Mouse (Mus musculus) midbrain, embryonic 13.5 days (tissue): ENCODE data around the gene Mpv17. TPM values are rescaled to one million over a fixed set of nuclear protein-coding genes. Genes with fewer than 3 reads are reported as not detected.
A peak's percentile ranks its signal among the peaks of the same experiment; 100 is the strongest.

ENCODE experiments used
- ATAC-seq: fragments of 200-750 bp; cut with Nextera tagmentation; 2 replicates; pipeline ENCODE4 v1.8.0; 2017; ENCODE audit warnings: mild to moderate bottlenecking, moderate TSS enrichment, moderate library complexity
- H3K27ac ChIP-seq: fragments of 300-500 bp; sonication (generic); 2 replicates; pipeline ENCODE4 v1.5.1; 2015; ENCODE audit warnings: inconsistent platforms, mild to moderate bottlenecking, moderate library complexity
- H3K27me3 ChIP-seq: fragments of 300-500 bp; sonication (generic); 2 replicates; pipeline ENCODE4 v1.6.1; 2015; ENCODE audit warnings: mild to moderate bottlenecking, inconsistent platforms
- H3K36me3 ChIP-seq: fragments of 300-500 bp; sonication (generic); 2 replicates; pipeline ENCODE4 v1.6.1; 2015; ENCODE audit warnings: mild to moderate bottlenecking, inconsistent platforms
- H3K4me1 ChIP-seq: fragments of 300-500 bp; sonication (generic); replicated peaks from 2 replicates; pipeline ENCODE4 v1.6.1; 2015; ENCODE audit warnings: inconsistent platforms
- H3K4me2 ChIP-seq: fragments of 300-500 bp; sonication (generic); replicated peaks from 2 replicates; pipeline ENCODE4 v1.6.1; 2015; ENCODE audit warnings: moderate library complexity, mild to moderate bottlenecking, inconsistent platforms
- H3K4me3 ChIP-seq: fragments of 300-500 bp; sonication (generic); replicated peaks from 2 replicates; pipeline ENCODE4 v1.5.1; 2015; ENCODE audit warnings: mild to moderate bottlenecking, inconsistent platforms
- H3K9ac ChIP-seq: fragments of 300-500 bp; sonication (generic); replicated peaks from 2 replicates; pipeline ENCODE4 v1.6.1; 2015; ENCODE audit warnings: mild to moderate bottlenecking, inconsistent platforms
- H3K9me3 ChIP-seq: fragments of 300-500 bp; sonication (generic); 2 replicates; pipeline ENCODE4 v1.6.1; 2016; ENCODE audit warnings: mild to moderate bottlenecking, inconsistent platforms
- WGBS: fragments of 180-500 bp; shearing (Covaris S2); methylation state at CpG from one replicate; pipeline ENCODE4 v1.1.7; 2015; 5-methylcytosine and 5-hydroxymethylcytosine counted together
- polyA plus RNA-seq: library from polyadenylated mRNA; unstranded; fragments of >200 nt; fragmentation: Nextera tagmentation; extraction: Ambion mirVana; gene quantifications from 2 replicates; pipeline ENCODE4 v1.2.1, GENCODE M21; 2015

Mpv17 gene
- polyA plus RNA-seq, 1 experiment from 2014 or later: 57.5 TPM

GRCm38 (mm10) chr5:31195671-31196070, 41.6 kb upstream of the Mpv17 start:
- Histone ChIP-seq H3K27ac (no peak overlapping the region), H3K4me3 (no peak overlapping the region), H3K27me3 (no peaks in the 10 kb centered on the region), H3K9me3 (peaks cover 5% of the 10 kb centered on the region), H3K36me3 (peaks cover 68% of the 10 kb centered on the region), H3K9ac (no peak overlapping the region), H3K4me2 (no peak overlapping the region), H3K4me1 (peaks cover 31% of the 10 kb centered on the region)
- no peak for ATAC-seq
- WGBS: 93% methylated on average over 4 of the region's 4 CpGs

DNA sequence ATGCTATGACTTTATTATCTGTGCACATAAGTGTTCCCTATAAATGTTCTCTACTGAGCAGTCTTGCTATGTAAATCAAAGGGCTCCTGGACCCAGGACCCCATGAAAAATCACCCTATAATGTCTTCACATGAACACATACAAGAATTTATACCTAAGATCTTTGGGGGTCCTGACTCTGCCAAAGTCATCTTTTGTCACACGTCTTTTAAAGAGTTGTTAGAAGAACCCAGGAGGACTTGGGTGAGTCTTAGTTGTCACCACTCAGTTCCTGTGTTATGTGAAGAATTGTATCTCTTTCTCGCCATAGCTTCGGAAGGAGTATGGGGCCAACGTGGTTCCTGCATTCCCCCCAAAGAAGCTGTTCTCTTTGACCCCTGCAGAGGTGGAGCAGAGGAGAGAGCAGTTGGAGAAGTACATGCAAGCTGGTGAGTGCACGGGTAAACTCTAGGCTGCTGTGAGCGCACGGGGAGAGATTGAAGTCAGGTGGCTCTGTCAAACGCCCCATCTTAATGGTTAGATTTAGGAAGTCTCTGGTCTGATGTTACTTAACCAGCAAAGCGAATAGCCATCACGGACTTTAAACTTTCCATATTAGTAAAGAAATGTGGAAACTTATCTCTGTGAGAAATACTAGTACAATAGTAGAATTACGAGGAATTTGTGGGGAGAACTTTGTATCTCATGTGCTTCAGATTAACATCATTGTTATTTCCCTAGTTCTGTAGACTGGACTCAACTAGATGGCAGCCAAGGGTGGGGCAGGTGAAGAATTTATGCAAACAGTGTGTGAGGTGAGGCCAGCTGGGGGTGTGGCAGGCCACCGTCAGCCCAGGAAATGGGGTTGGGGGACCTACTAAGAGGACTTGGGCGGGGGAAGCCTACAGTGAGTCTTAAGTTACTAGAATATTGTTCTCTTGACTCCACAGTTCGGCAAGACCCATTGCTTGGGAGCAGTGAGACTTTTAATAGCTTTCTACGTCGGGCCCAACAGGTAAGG, 40.7 kb upstream of the Mpv17 start:
- H3K9ac ChIP-seq: no peak overlapping the region; the same call in 1 of the 2 replicates
- 94% methylated on average over 16 of the region's 16 CpGs for WGBS
- peaks cover 68% of the 10 kb centered on the region for H3K36me3 ChIP-seq
- no peaks in the 10 kb centered on the region for H3K27me3 ChIP-seq
- H3K4me3 ChIP-seq: peak overlapping the region; percentile 64
- H3K4me1 ChIP-seq: peaks cover 24% of the 10 kb centered on the region
- ATAC-seq: no peak
- H3K9me3 ChIP-seq: no peaks in the 10 kb centered on the region
- no peak overlapping the region for H3K27ac ChIP-seq
- H3K4me2 ChIP-seq: peak overlapping the region; percentile 90

DNA sequence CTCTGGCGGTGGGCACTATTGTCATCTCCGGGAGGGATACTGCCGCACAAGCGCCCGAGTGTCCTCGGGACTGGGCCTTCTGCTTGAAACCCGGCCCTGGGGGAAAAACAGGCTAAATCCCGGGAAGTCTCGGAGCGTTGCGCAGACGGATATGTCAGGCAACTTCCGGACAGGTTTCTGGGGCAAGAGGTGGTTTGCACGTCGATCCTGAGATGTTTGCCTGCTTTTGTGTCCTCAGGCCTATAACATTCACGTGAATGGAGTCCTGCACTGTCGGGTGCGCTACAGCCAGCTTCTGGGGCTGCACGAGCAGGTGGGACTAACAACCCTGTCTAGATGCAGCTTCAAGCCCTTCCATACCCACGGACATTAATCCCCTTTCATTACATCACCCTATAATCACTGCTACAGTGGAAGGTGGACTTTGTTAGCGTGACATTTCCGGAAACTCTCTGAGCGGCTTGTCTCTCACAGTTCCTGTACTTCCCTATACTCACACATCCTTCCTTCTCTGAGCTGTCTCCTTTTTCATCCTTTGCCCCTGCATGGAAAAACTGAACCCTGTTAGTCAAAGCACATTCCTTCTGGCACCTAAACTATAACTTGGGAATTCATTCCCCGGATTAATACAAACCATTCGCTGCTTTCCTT, 39.7 kb upstream of the Mpv17 start:
- Histone ChIP-seq H3K9me3 (no peaks in the 10 kb centered on the region), H3K27ac (peak overlapping the region; percentile 84), H3K4me1 (peaks cover 22% of the 10 kb centered on the region), H3K27me3 (no peaks in the 10 kb centered on the region), H3K36me3 (peaks cover 66% of the 10 kb centered on the region), H3K4me2 (peak overlapping the region; percentile 90), H3K4me3 (peak overlapping the region; percentile 64), H3K9ac (peak overlapping the region; percentile 83)
- WGBS: 13% methylated on average over 25 of the region's 25 CpGs
- ATAC-seq: no peak

DNA sequence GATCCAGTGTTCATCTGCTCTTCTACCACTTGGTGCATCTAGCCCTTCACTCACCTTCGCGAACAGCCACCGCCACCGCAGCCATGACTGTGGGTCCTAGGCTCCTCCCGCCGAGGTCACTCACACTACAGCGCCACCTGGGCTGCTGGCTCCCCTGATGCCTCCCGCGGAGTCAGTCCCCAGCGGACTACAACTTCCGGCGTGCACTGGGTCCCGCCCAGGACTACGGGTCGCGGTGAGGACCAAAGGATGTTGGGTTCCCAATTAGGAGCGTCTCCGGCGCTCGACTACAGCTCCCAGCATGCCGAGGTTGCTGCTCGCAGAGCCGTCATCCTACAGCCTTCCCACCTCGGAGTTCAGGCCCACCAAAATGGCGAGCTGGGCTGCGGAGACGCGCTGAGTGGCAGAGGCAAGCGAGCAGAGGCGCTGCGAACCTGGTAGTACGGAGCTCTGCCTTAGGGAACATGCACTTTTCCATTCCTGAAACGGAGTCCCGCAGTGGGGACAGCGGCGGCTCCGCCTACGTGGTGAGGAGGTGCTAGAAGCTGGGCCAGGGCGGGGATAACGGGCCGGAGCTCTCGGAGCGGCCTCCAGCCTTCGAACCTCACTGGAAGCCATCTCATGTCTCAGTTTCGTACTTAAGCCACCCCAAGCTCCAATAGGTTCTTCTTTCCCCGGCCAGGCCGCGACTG, 39.0 kb upstream of the Mpv17 start, which contains the start of the genes Snx17 and Eif2b4:
Gene Snx17, plus strand, starts transcription at position 289 of the 692 bp plus-strand sequence.
Gene Eif2b4, minus strand, starts transcription at position 492 of the 692 bp plus-strand sequence.
- Histone ChIP-seq H3K4me2 (peak within 1 kb of the TSS; percentile 90), H3K9me3 (no peaks in the 10 kb centered on the region), H3K4me3 (peak within 1 kb of the TSS; percentile 64), H3K4me1 (peaks cover 22% of the 10 kb centered on the region), H3K27me3 (no peaks in the 10 kb centered on the region), H3K27ac (peak within 1 kb of the TSS; percentile 84), H3K36me3 (peaks cover 66% of the 10 kb centered on the region), H3K9ac (peak within 1 kb of the TSS; percentile 83)
- under 1% methylated on average over 48 of the region's 48 CpGs for WGBS
- ATAC-seq: peak; percentile 98

GRCm38 (mm10) chr5:31192045-31192938, 38.2 kb upstream of the Mpv17 start:
- peak overlapping the region; percentile 74 for H3K27ac ChIP-seq
- peak overlapping the region; percentile 90 for H3K4me2 ChIP-seq
- H3K27me3 ChIP-seq: no peaks in the 10 kb centered on the region
- H3K9ac ChIP-seq: peak overlapping the region; percentile 83
- ATAC-seq: peak; percentile 72
- peaks cover 66% of the 10 kb centered on the region for H3K36me3 ChIP-seq
- WGBS: 15% methylated on average over 42 of the region's 42 CpGs
- H3K4me3 ChIP-seq: peak overlapping the region; percentile 64
- H3K9me3 ChIP-seq: no peaks in the 10 kb centered on the region
- peaks cover 22% of the 10 kb centered on the region for H3K4me1 ChIP-seq

GRCm38 (mm10) chr5:31190201-31190600, 36.1 kb upstream of the Mpv17 start:
- H3K27me3 ChIP-seq: no peaks in the 10 kb centered on the region
- H3K9ac ChIP-seq: no peak overlapping the region
- H3K4me1 ChIP-seq: peaks cover 22% of the 10 kb centered on the region
- no peak overlapping the region for H3K27ac ChIP-seq
- peaks cover 51% of the 10 kb centered on the region for H3K36me3 ChIP-seq
- 87% methylated on average over 9 of the region's 9 CpGs for WGBS
- ATAC-seq: no peak
- H3K9me3 ChIP-seq: no peaks in the 10 kb centered on the region
- no peak overlapping the region for H3K4me3 ChIP-seq
- H3K4me2 ChIP-seq: no peak overlapping the region

GRCm38 (mm10) chr5:31188223-31188840, 34.3 kb upstream of the Mpv17 start:
- peaks cover 11% of the 10 kb centered on the region for H3K4me1 ChIP-seq
- no peak overlapping the region for H3K27ac ChIP-seq
- no peaks in the 10 kb centered on the region for H3K9me3 ChIP-seq
- no peak overlapping the region for H3K4me3 ChIP-seq
- H3K27me3 ChIP-seq: no peaks in the 10 kb centered on the region
- ATAC-seq: no peak
- H3K9ac ChIP-seq: no peak overlapping the region
- peaks cover 43% of the 10 kb centered on the region for H3K36me3 ChIP-seq
- H3K4me2 ChIP-seq: no peak overlapping the region
- 74% methylated on average over 4 of the region's 4 CpGs for WGBS

- H3K27ac ChIP-seq: no peak overlapping the region
- no peak overlapping the region for H3K4me2 ChIP-seq
- no peak for ATAC-seq
- no peak overlapping the region for H3K4me3 ChIP-seq
- H3K27me3 ChIP-seq: no peaks in the 10 kb centered on the region
- peaks cover 10% of the 10 kb centered on the region for H3K4me1 ChIP-seq
- no peak overlapping the region for H3K9ac ChIP-seq
- 66% methylated on average over 4 of the region's 4 CpGs for WGBS
- no peaks in the 10 kb centered on the region for H3K9me3 ChIP-seq
- peaks cover 20% of the 10 kb centered on the region for H3K36me3 ChIP-seq
Measured at GRCm38 (mm10) chr5:31183678-31184077, 29.6 kb upstream of the Mpv17 start.

- 0 out of 2 replicates have a peak, but pooled peaks cover 3% of the 10 kb centered on the region for H3K36me3 ChIP-seq
- no peak overlapping the region for H3K9ac ChIP-seq
- no peaks in the 10 kb centered on the region for H3K9me3 ChIP-seq
- no peaks in the 10 kb centered on the region for H3K27me3 ChIP-seq
- H3K4me1 ChIP-seq: peaks cover 29% of the 10 kb centered on the region
- H3K4me3 ChIP-seq: no peak overlapping the region
- H3K4me2 ChIP-seq: no peak overlapping the region
- ATAC-seq: no peak
- WGBS: 95% methylated on average over 9 of the region's 9 CpGs
- no peak overlapping the region for H3K27ac ChIP-seq
Measured at GRCm38 (mm10) chr5:31181183-31181770, 27.2 kb upstream of the Mpv17 start.

DNA sequence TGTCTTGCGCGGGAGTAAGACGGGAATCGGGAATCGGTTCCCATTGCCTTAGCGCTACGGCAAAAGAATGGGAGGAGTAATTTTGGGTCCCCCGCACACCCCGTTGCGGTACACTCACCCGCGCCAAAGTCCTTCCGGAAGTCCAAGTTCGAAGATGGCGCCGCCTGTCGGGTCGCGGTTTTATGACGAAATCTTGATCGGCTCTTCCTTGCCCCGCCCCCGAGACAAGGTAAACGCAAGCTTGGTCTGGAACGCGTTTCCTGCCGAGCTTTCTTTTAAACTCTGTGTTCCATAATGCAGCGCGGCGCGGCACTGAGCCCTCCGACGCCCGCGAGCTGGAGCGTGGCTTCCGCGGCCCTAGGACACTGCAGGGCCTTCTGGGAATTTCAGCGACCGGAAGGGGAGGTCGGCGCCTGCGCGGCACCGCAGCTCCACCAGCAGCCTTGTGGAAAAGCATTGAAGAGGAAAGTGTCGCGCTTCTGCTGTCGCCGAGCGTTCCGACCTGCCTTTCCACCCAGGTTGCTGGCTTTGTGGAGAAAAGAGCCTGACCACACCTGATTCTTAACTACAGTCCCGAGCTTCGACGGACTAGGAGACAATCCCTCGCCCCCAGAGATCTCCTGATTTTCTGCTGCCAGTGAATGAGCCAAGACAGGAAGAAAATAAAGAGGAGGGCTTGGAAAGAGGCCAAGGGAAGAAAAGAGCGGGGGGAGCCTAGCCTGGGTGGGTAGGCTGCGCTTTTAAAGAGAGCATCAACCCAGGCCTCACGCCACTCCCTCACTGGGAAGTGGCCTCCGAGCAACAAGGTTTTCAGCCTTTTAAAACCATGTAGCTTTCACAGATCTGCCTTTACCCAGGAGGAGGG, 25.9 kb upstream of the Mpv17 start, which contains the start of the genes Gm29609 and Gtf3c2:
Gene Gm29609, minus strand, starts transcription at position 146 of the 865 bp plus-strand sequence.
Gene Gtf3c2, minus strand, starts transcription at position 379 of the 865 bp plus-strand sequence.
- H3K4me1 ChIP-seq: peaks cover 29% of the 10 kb centered on the region
- peak within 1 kb of the TSS; percentile 98 for H3K4me3 ChIP-seq
- no peaks in the 10 kb centered on the region for H3K9me3 ChIP-seq
- peak; percentile 99 for ATAC-seq
- WGBS: under 1% methylated on average over 59 of the region's 59 CpGs
- no peaks in the 10 kb centered on the region for H3K27me3 ChIP-seq
- peak within 1 kb of the TSS; percentile 95 for H3K27ac ChIP-seq
- peak within 1 kb of the TSS; percentile 98 for H3K4me2 ChIP-seq
- H3K36me3 ChIP-seq: 0 out of 2 replicates have a peak, but pooled peaks cover 3% of the 10 kb centered on the region
- H3K9ac ChIP-seq: peak within 1 kb of the TSS; percentile 80
